Mouse (Mus musculus): ENCODE results near the gene Dcdc2b.

GRCm38 (mm10) chr4:129618031-129618430, 4.0 kb upstream of the Dcdc2b start:
- TF ChIP-seq POLR2A (IDR thresholded peaks at IDR 0.05; ENCODE audit: borderline replicate concordance, control insufficient read depth, low read depth, low read length) (no peak), CTCF (IDR thresholded peaks at IDR 0.05; ENCODE audit: control insufficient read depth, insufficient read depth, low read length) (no peak)
